Mouse (Mus musculus) lung, adult 2 months (tissue): ENCODE measurements around the gene Zfp810.

Experiments
- CTCF ChIP-seq: fragments of 200-500 bp; IDR thresholded peaks from 2 replicates; pipeline ENCODE4 v1.5.1; 2011; ENCODE audit warnings: mild to moderate bottlenecking, low read length, control low read depth; ENCODE audit not compliant: insufficient read depth
- POLR2A ChIP-seq: fragments of 200-500 bp; IDR thresholded peaks from 2 replicates; pipeline ENCODE4 v1.6.1; 2011; ENCODE audit warnings: low read depth, mild to moderate bottlenecking, control low read depth, low read length, borderline replicate concordance; ENCODE audit errors: extremely low read depth

- TF ChIP-seq CTCF (no peak), POLR2A (no peak)
Observed at GRCm38 (mm10) chr9:22229386-22230026, 77.9 kb downstream of the Zfp810 start.
